In genomic region chr9:50437830-50438722, GRCm38 (mm10) we compare ENCODE assay signal across 8 mouse cellular contexts. TPM values are rescaled to one million over a fixed set of nuclear protein-coding genes. Genes with fewer than 3 reads are reported as not detected.
DNase-seq lines count a peak whose midpoint lies in the region; ATAC-seq and TF ChIP-seq lines count a peak whose summit lies in the region.

No protein-coding gene starts in this region.

- ATAC-seq in G1E (ENCODE audit: extremely low read depth, insufficient number of reproducible peaks, low FRiP score, poor library complexity, severe bottlenecking): no peak
- peak; percentile 74 for ATAC-seq in hindbrain, embryonic 12.5 days (ENCODE audit: low FRiP score)

- no peaks in the 10 kb centered on the region for H3K36me3 ChIP-seq in G1E (replicated peaks)
- H3K36me3 ChIP-seq in hindbrain, embryonic 12.5 days: no peaks in the 10 kb centered on the region

- no peaks in the 10 kb centered on the region for H3K9me3 ChIP-seq in G1E (replicated peaks)
- H3K9me3 ChIP-seq in hindbrain, embryonic 12.5 days (replicated peaks): no peaks in the 10 kb centered on the region

- no peak for TF ChIP-seq POLR2A in cerebellum, adult 2 months (IDR thresholded peaks at IDR 0.05; ENCODE audit: borderline replicate concordance, insufficient read depth, low read length)

- H3K4me3 ChIP-seq in G1E (ENCODE audit: low read depth, low read length): no peak overlapping the region
- peak overlapping the region; percentile 44 for H3K4me3 ChIP-seq in cerebellum, adult 2 months (replicated peaks; ENCODE audit: insufficient read depth, low read depth, low read length)
- H3K4me3 ChIP-seq in hindbrain, embryonic 12.5 days: peak overlapping the region; percentile 21

- peak; percentile 18 for DNase-seq in G1E (ENCODE audit: low spot score)
- DNase-seq in cerebellum, adult 2 months: peak; percentile 49 to 63
- peak; percentile 48 to 82 for DNase-seq in frontal cortex, postnatal 10 days (ENCODE audit: low spot score in 2 of 2)
- DNase-seq in layer of hippocampus, postnatal 14 days (ENCODE audit: low spot score in 2 of 2): peak; percentile 76 to 82
- DNase-seq in lung, postnatal 10 days: peak; percentile 81
- peak; percentile 77 for DNase-seq in ovary, postnatal 36 days (ENCODE audit: low spot score)
- peak; percentile 96 for DNase-seq in thymus, postnatal 4 days

- no peaks in the 10 kb centered on the region; the same call in 1 of the 2 replicates for H3K4me1 ChIP-seq in G1E (ENCODE audit: insufficient read depth, low read depth, low read length)
- no peaks in the 10 kb centered on the region for H3K4me1 ChIP-seq in cerebellum, adult 2 months (ENCODE audit: control insufficient read depth, insufficient read depth, low read length)
- H3K4me1 ChIP-seq in hindbrain, embryonic 12.5 days: 0 out of 2 replicates have a peak, but pooled peaks cover 9% of the 10 kb centered on the region

- peak overlapping the region; percentile 46; the same call in 1 of the 2 replicates for H3K9ac ChIP-seq in hindbrain, embryonic 12.5 days

- no peaks in the 10 kb centered on the region for H3K27me3 ChIP-seq in G1E (ENCODE audit: insufficient read depth, low read length)
- H3K27me3 ChIP-seq in cerebellum, adult 2 months (ENCODE audit: control insufficient read depth, insufficient read depth, low read length): no peaks in the 10 kb centered on the region
- peaks cover 9% of the 10 kb centered on the region; the same call in 1 of the 2 replicates for H3K27me3 ChIP-seq in hindbrain, embryonic 12.5 days

- no peak for TF ChIP-seq CTCF in G1E (IDR thresholded peaks at IDR 0.05; ENCODE audit: low read depth, low read length)
- TF ChIP-seq CTCF in cerebellum, adult 2 months (IDR thresholded peaks at IDR 0.05; ENCODE audit: borderline replicate concordance, insufficient read depth, low read depth, low read length): peak; percentile 83

- WGBS in cerebellum, adult 2 months: 17% methylated on average over 17 of the region's 17 CpGs
- 15% methylated on average over 17 of the region's 17 CpGs for WGBS in hindbrain, embryonic 12.5 days

- H3K27ac ChIP-seq in cerebellum, adult 2 months (ENCODE audit: insufficient read depth, low read length): no peak overlapping the region
- H3K27ac ChIP-seq in hindbrain, embryonic 12.5 days: no peak overlapping the region

- peak overlapping the region; percentile 52 for H3K4me2 ChIP-seq in hindbrain, embryonic 12.5 days (replicated peaks)

RNA-seq across cellular contexts. Expression of gene Plet1, which starts 56.2 kb away (rescaled TPM):
- total RNA-seq in G1E (2014; fragmentation: Nextera tagmentation) (not detected in 2 replicates), G1E (2017) (0.17 TPM in 1 of 2 replicates, not detected in the other)
- 0.08 TPM in 1 of 2 replicates, not detected in the other for polyA plus RNA-seq in G1E (2012)
- 0.11 and 0.23 TPM in 2 replicates for polyA plus RNA-seq in cerebellum, adult 2 months (2012; rRNA removed)
- 0.79 and 1.1 TPM in 2 replicates for polyA plus RNA-seq in hindbrain, embryonic 12.5 days (2016; fragmentation: Nextera tagmentation; extraction: Ambion mirVana)
- total RNA-seq in layer of hippocampus, postnatal 14 days (2021): under 1 TPM in 1 of 2 experiments, not detected in 1; 0.38 TPM

Comparison
In these comparisons a context has a peak if more than half of its experiments do, and no peak if none do; other contexts are left out.
1. DNase-seq: peak in every context shown above with its lines; median percentile 96 in thymus, postnatal 4 days; 81 in lung, postnatal 10 days; 79 in layer of hippocampus, postnatal 14 days; 77 in ovary, postnatal 36 days; 65 in frontal cortex, postnatal 10 days; 56 in cerebellum, adult 2 months; 18 in G1E.